Mouse (Mus musculus) liver, adult 10 weeks (tissue): ENCODE data around the gene Rgs1. TPM values are rescaled to one million over a fixed set of nuclear protein-coding genes. Genes with fewer than 3 reads are reported as not detected.

Experiments used
- polyA plus RNA-seq: library from polyadenylated mRNA; stranded (reverse); fragments of 350-450 nt; fragmentation: Illumina TruSeq; extraction: RNeasy Lipid Tissue Mini Kit (QIAGEN cat#74804); gene quantifications from one replicate; pipeline ENCODE4 v1.2.3, GENCODE M21; 2014; ENCODE audit warnings: low read depth, low replicate concordance

Gene Rgs1
- 5.5 TPM for polyA plus RNA-seq

GRCm38 (mm10) chr1:144248923-144249322, at the start of gene Rgs1:
Rgs1 (minus strand) TSS chr1:144249242.

Other genes with a start within 250 kb of the Rgs1 start
- gene Rgs2, start 245.1 kb downstream of the Rgs1 start, polyA plus RNA-seq, result 9.4 TPM
- 0.24 TPM for gene Rgs13, start 71.9 kb downstream of the Rgs1 start, polyA plus RNA-seq